Mouse (Mus musculus): ENCODE results near the gene Ttf1. TPM values are rescaled to one million over a fixed set of nuclear protein-coding genes. Genes with fewer than 3 reads are reported as not detected.

The Ttf1 gene
- total and polyA plus RNA-seq, 3 experiments: 13.5 to 15.6 TPM; not detected in 1

DNA sequence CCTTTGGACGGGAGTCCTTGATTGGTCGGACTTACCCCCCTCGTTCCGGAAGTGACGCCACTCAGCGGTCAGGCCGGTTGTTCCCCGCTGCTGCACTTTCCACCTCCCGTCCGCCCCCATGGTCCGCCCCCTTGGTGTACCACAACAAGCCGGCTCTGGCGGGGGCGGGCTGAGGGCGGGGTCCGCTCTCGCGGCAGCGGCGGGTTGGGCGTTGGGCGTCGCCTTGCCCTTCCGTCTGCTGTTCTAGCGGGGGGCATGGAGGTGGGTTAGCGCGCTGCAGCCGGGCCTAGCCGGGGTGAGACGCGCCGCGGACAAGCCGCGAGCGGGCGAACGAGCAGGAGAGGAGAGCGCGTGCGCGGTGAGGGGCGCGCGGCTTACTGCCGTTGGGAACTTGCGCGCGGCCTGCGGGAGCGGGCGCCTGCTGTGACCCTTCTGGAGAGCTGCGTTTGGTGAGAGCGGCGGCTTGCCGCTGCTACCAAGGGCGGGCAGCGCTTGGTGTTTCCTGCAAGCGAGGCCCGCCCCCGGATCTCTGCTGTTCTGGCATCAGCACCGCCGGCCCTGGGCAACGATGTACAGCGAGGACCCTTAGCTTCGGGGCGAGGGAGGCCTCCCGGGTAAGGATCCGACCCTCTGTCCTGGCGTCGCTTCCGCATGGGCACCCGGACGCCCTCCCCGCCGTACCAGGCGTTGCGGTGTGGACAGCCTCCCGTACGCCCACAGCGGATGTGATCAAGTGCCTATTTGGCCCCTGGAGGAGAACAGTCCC, 65.1 kb downstream of the Ttf1 start:
- Histone ChIP-seq H3K4me3 (ENCODE audit: control insufficient read depth in 1 of 2, insufficient read depth in 1 of 2, low read depth in 2 of 2, low read length in 2 of 2) (peak overlapping the region; percentile 56 to 77), H3K36me3 (ENCODE audit: control insufficient read depth in 1 of 2, insufficient read depth in 2 of 2, low read length in 2 of 2) (peaks cover 0 to 20% of the 10 kb centered on the region in 2 experiments; a peak in 2 of 4 replicates), H3K27ac (ENCODE audit: control insufficient read depth, low read depth, low read length) (peak overlapping the region; percentile 81), H3K4me1 (ENCODE audit: control insufficient read depth in 1 of 2, insufficient read depth in 2 of 2, low read length in 2 of 2) (peaks cover 13 to 14% of the 10 kb centered on the region in 2 experiments), H3K9me3 (replicated peaks; ENCODE audit: insufficient read depth, low read length) (no peaks in the 10 kb centered on the region), H3K27me3 (ENCODE audit: control insufficient read depth in 1 of 2, insufficient read depth in 2 of 2, low read length in 2 of 2) (no peaks in the 10 kb centered on the region), H3K79me2 (ENCODE audit: control insufficient read depth, insufficient read depth, low read length, poor library complexity) (peaks cover 11% of the 10 kb centered on the region), H3K9ac (ENCODE audit: control insufficient read depth, low read depth, low read length, poor library complexity, severe bottlenecking) (peak overlapping the region; percentile 73)
- TF ChIP-seq ELF1 (IDR thresholded peaks at IDR 0.05; ENCODE audit: low read depth, low read length) (peak; percentile 42), MAX (IDR thresholded peaks at IDR 0.05; ENCODE audit: low read length) (peak; percentile 46; the same call in 1 of the 2 replicates), CTCF (IDR thresholded peaks at IDR 0.05 in 2 of 3, conservative IDR thresholded peaks at IDR 0.05 in 1 of 3; ENCODE audit: control insufficient read depth in 1 of 3, insufficient read depth in 1 of 3, low read depth in 2 of 3, low read length in 3 of 3, poor library complexity in 1 of 3, severe bottlenecking in 1 of 3) (no peak), MYB (IDR thresholded peaks at IDR 0.05; ENCODE audit: low read depth, low read length) (no peak), HCFC1 (IDR thresholded peaks at IDR 0.05; ENCODE audit: low read depth, low read length) (peak; percentile 79), TCF12 (IDR thresholded peaks at IDR 0.05; ENCODE audit: low read depth, low read length) (peak; percentile 39; the same call in 1 of the 2 replicates), SMC3 (IDR thresholded peaks at IDR 0.05; ENCODE audit: low read depth, low read length) (no peak), EP300 (IDR thresholded peaks at IDR 0.05; ENCODE audit: low read depth in 1 of 2, low read length in 2 of 2) (peak in 1 of 2 experiments; percentile 16; a peak in 1 of 4 replicates), ZMIZ1 (IDR thresholded peaks at IDR 0.05; ENCODE audit: low read depth, low read length) (peak; percentile 84; the same call in 1 of the 2 replicates), MAZ (IDR thresholded peaks at IDR 0.05; ENCODE audit: low read depth, low read length) (peak; percentile 89), NELFE (IDR thresholded peaks at IDR 0.05; ENCODE audit: low read depth, low read length) (peak; percentile 66), SIN3A (IDR thresholded peaks at IDR 0.05; ENCODE audit: low read length) (peak; percentile 59), RCOR1 (IDR thresholded peaks at IDR 0.05; ENCODE audit: low read depth, low read length) (no peak; the same call in 1 of the 2 replicates), MYC (IDR thresholded peaks at IDR 0.05; ENCODE audit: low read depth, low read length) (0 out of 2 replicates have a peak, but pooled peaks have one; percentile 48), NRF1 (IDR thresholded peaks at IDR 0.05; ENCODE audit: insufficient read depth, low read depth, low read length, poor library complexity, severe bottlenecking) (peak; percentile 69), MXI1 (IDR thresholded peaks at IDR 0.05; ENCODE audit: low read depth, low read length) (peak; percentile 59), TBP (IDR thresholded peaks at IDR 0.05; ENCODE audit: low read depth, low read length) (0 out of 2 replicates have a peak, but pooled peaks have one; percentile 9), POLR2A (IDR thresholded peaks at IDR 0.05; ENCODE audit: control insufficient read depth in 1 of 2, insufficient read depth in 1 of 2, low read depth in 1 of 2, low read length in 2 of 2, poor library complexity in 1 of 2) (peak; percentile 71 to 82), USF1 (IDR thresholded peaks at IDR 0.05; ENCODE audit: low read depth, low read length) (no peak), ZC3H11A (IDR thresholded peaks at IDR 0.05; ENCODE audit: low read depth, low read length) (no peak)
- DNase-seq (ENCODE audit: low read depth, low spot score): peak; percentile 100

Data from MEL (cell line).